Mouse (Mus musculus): ENCODE results near the gene Gm17535.
"Not testable (repeated sequence)": the region's sequence is repeated elsewhere in the genome, so short reads cannot be mapped to it uniquely, and the experiment has no call there.

Gene Gm17535

DNA sequence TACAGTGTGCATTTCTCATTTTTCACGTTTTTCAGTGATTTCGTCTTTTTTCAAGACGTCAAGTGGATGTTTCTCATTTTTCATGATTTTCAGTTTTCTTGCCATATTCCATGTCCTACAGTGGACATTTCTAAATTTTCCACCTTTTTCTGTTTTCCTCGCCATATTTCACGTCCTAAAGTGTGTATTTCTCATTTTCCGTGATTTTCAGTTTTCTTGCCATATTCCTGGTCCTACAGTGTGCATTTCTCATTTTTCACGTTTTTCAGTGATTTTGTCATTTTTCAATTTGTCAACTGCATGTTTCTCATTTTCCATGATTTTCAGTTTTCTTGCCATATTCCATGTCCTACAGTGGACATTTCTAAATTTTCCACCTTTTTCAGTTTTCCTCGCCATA, at the start of gene Gm17535:
Gm17535 (plus strand) TSS at position 301 of the 400 bp plus-strand sequence.
- not testable (repeated sequence) for DNase-seq (ENCODE audit: low spot score in 2 of 2)

DNA sequence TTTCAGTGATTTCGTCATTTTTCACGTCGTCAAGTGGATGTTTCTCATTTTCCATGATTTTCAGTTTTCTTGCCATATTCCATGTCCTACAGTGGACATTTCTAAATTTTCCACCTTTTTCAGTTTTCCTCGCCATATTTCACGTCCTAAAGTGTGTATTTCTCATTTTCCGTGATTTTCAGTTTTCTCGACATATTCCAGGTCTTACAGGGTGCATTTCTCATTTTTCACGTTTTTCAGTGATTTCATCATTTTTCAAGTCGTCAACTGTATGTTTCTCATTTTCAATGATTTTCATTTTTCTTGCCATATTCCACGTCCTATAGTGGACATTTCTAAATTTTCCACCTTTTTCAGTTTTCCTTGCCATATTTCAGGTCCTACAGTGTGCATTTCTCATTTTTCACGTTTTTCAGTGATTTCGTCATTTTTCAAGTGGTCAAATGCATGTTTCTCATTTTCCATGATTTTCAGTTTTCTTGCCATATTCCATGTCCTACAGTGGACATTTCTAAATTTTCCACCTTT, 33.9 kb upstream of the Gm17535 start, which contains the start of gene Gm10722:
Gm10722 (plus strand) TSS at position 478 of the 528 bp plus-strand sequence.
- peak in 1 of 2 experiments; percentile 25 for DNase-seq (ENCODE audit: low spot score in 2 of 2)

DNA sequence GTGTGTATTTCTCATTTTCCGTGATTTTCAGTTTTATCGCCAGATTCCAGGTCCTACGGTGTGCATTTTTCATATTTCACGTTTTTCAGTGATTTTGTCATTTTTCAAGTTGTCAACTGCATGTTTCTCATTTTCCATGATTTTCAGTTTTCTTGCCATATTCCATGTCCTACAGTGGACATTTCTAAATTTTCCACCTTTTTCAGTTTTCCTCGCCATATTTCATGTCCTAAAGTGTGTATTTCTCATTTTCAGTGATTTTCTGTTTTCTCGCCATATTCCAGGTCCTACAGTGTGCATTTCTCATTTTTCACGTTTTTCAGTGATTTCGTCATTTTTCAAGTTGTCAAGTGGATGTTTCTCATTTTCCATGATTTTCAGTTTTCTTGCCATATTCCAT, 33.4 kb upstream of the Gm17535 start:
- peak in 1 of 2 experiments; percentile 26 for DNase-seq (ENCODE audit: low spot score in 2 of 2)

DNA sequence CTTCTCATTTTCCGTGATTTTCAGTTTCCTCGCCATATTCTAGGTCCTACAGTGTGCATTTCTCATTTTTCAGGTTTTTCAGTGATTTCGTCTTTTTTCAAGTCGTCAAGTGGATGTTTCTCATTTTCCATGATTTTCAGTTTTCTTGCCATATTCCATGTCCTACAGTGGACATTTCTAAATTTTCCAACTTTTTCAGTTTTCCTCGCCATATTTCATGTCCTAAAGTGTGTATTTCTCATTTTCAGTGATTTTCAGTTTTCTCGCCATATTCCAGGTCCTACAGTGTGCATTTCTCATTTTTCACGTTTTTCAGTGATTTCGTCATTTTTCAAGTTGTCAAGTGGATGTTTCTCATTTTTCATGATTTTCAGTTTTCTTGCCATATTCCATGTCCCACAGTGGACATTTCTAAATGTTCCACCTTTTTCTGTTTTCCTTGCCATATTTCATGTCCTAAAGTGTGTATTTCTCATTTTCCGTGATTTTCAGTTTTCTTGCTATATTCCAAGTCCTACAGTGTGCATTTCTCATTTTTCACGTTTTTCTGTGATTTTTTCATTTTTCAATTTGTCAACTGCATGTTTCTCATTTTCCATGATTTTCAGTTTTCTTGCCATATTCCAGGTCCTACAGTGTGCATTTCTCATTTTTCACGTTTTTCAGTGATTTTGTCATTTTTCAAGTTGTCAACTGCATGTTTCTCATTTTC, 32.3 kb upstream of the Gm17535 start:
- peak; percentile 98 to 99 for DNase-seq (ENCODE audit: low spot score in 2 of 2)

DNA sequence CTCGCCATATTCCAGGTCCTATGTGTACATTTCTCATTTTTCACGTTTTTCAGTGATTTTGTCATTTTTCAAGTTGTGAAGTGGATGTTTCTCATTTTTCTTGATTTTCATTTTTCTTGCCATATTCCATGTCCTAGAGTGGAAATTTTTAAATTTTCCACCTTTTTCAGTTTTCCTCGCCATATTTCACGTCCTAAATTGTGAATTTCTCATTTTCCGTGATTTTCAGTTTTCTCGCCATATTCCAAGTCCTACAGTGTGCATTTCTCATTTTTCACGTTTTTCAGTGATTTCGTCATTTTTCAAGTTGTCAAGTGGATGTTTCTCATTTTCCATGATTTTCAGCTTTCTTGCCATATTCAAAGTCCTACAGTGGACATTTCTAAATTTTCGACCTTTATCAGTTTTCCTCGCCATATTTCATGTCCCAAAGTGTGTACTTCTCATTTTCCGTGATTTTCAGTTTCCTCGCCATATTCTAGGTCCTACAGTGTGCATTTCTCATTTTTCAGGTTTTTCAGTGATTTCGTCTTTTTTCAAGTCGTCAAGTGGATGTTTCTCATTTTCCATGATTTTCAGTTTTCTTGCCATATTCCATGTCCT, 31.5 kb upstream of the Gm17535 start, which contains the start of gene Gm11168:
Gm11168 (plus strand) TSS at position 553 of the 603 bp plus-strand sequence.
- DNase-seq (ENCODE audit: low spot score in 2 of 2) = not testable (repeated sequence)

DNA sequence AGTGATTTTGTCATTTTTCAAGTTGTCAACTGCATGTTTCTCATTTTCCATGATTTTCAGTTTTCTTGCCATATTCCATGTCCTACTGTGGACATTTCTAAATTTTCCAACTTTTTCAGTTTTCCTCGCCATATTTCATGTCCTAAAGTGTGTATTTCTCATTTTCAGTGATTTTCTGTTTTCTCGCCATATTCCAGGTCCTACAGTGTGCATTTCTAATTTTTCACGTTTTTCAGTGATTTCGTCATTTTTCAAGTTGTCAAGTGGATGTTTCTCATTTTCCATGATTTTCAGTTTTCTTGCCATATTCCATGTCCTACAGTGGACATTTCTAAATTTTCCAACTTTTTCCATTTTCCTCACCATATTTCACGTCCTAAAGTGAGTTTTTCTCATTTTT, 28.2 kb upstream of the Gm17535 start:
- DNase-seq (ENCODE audit: low spot score in 2 of 2) = not testable (repeated sequence)

DNA sequence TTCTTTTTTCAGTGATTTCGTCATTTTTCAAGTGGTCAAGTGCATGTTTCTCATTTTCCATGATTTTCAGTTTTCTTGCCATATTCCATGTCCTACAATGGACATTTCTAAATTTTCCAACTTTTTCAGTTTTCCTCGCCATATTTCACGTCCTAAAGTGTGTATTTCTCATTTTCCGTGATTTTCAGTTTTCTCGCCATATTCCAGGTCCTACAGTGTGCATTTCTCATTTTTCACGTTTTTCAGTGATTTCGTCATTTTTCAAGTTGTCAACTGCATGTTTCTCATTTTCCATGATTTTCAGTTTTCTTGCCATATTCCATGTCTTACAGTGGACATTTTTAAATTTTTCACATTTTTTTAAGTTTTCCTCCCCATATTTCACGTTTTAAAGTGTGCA, 27.8 kb upstream of the Gm17535 start:
- peak; percentile 86 to 95 for DNase-seq (ENCODE audit: low spot score in 2 of 2)

DNA sequence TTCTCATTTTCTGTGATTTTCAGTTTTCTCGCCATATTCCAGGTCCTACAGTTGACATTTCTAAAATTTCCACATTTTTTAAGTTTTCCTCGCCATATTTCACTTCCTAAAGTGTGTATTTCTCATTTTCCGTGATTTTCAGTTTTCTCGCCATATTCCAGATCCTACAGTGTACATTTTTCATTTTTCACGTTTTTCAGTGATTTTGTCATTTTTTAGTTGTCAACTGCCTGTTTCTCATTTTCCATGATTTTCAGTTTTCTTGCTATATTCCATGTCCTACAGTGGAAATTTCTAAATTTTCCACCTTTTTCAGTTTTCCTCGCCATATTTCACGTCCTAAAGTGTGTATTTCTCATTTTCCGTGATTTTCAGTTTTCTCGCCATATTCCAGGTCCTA, 27.1 kb upstream of the Gm17535 start:
- DNase-seq (ENCODE audit: low spot score in 2 of 2) = not testable (repeated sequence)

DNA sequence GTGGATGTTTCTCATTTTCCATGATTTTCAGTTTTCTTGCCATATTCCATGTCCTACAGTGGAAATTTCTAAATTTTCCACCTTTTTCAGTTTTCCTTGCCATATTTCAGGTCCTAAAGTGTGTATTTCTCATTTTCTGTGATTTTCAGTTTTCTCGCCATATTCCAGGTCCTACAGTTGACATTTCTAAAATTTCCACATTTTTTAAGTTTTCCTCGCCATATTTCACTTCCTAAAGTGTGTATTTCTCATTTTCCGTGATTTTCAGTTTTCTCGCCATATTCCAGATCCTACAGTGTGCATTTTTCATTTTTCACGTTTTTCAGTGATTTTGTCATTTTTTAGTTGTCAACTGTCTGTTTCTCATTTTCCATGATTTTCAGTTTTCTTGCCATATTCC, 25.1 kb upstream of the Gm17535 start:
- DNase-seq (ENCODE audit: low spot score in 2 of 2) = not testable (repeated sequence)

DNA sequence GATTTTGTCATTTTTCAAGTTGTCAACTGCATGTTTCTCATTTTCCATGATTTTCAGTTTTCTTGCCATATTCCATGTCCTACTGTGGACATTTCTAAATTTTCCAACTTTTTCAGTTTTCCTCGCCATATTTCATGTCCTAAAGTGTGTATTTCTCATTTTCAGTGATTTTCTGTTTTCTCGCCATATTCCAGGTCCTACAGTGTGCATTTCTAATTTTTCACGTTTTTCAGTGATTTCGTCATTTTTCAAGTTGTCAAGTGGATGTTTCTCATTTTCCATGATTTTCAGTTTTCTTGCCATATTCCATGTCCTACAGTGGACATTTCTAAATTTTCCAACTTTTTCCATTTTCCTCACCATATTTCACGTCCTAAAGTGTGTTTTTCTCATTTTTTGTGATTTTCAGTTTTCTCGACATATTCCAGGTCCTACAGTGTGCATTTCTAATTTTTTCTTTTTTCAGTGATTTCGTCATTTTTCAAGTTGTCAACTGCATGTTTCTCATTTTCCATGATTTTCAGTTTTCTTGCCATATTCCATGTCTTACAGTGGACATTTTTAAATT, 22.3 kb upstream of the Gm17535 start:
- not testable (repeated sequence) for DNase-seq (ENCODE audit: low spot score in 2 of 2)

DNA sequence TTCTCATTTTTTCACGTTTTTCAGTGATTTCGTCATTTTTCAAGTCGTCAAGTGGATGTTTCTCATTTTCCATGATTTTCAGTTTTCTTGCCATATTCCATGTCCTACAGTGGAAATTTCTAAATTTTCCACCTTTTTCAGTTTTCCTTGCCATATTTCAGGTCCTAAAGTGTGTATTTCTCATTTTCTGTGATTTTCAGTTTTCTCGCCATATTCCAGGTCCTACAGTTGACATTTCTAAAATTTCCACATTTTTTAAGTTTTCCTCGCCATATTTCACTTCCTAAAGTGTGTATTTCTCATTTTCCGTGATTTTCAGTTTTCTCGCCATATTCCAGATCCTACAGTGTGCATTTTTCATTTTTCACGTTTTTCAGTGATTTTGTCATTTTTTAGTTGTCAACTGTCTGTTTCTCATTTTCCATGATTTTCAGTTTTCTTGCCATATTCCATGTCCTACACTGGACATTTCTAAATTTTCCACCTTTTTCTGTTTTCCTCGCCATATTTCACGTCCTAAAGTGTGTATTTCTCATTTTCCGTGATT, 21.6 kb upstream of the Gm17535 start, which contains the start of gene Gm10721:
Gm10721 (plus strand) TSS at position 408 of the 547 bp plus-strand sequence.
- DNase-seq (ENCODE audit: low spot score in 2 of 2) = not testable (repeated sequence)

DNA sequence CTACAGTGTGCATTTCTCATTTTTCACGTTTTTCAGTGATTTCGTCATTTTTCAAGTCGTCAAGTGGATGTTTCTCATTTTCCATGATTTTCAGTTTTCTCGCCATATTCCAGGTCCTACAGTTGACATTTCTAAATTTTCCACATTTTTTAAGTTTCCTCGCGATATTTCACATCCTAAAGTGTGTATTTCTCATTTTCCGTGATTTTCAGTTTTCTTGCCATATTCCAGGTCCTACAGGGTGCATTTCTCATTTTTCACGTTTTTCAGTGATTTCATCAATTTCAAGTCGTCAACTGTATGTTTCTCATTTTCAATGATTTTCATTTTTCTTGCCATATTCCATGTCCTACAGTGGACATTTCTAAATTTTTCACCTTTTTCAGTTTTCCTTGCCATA, 19.0 kb upstream of the Gm17535 start, which contains the start of gene Gm10720:
Gm10720 (plus strand) TSS at position 301 of the 400 bp plus-strand sequence.
- DNase-seq (ENCODE audit: low spot score in 2 of 2) = not testable (repeated sequence)

DNA sequence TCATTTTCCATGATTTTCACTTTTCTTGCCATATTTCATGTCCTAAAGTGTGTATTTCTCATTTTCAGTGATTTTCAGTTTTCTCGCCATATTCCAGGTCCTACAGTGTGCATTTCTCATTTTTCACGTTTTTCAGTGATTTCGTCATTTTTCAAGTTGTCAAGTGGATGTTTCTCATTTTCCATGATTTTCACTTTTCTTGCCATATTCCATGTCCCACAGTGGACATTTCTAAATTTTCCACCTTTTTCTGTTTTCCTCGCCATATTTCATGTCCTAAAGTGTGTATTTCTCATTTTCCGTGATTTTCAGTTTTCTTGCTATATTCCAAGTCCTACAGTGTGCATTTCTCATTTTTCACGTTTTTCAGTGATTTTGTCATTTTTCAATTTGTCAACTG, 18.5 kb upstream of the Gm17535 start:
- peak in 1 of 2 experiments; percentile 16 for DNase-seq (ENCODE audit: low spot score in 2 of 2)

DNA sequence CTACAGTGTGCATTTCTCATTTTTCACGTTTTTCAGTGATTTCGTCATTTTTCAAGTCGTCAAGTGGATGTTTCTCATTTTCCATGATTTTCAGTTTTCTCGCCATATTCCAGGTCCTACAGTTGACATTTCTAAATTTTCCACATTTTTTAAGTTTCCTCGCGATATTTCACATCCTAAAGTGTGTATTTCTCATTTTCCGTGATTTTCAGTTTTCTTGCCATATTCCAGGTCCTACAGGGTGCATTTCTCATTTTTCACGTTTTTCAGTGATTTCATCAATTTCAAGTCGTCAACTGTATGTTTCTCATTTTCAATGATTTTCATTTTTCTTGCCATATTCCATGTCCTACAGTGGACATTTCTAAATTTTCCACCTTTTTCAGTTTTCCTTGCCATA, 17.3 kb upstream of the Gm17535 start, which contains the start of gene Gm10719:
Gm10719 (plus strand) TSS at position 301 of the 400 bp plus-strand sequence.
- DNase-seq (ENCODE audit: low spot score in 2 of 2) = not testable (repeated sequence)

DNA sequence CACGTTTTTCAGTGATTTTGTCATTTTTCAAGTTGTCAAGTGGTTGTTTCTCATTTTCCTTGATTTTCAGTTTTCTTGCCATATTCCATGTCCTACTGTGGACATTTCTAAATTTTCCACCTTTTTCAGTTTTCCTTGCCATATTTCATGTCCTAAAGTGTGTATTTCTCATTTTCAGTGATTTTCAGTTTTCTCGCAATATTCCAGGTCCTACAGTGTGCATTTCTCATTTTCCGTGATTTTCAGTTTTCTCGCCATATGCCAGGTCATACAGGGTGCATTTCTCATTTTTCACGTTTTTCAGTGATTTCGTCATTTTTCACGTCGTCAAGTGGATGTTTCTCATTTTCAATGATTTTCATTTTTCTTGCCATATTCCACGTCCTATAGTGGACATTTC, 15.5 kb upstream of the Gm17535 start:
- peak; percentile 88 to 89 for DNase-seq (ENCODE audit: low spot score in 2 of 2)

DNA sequence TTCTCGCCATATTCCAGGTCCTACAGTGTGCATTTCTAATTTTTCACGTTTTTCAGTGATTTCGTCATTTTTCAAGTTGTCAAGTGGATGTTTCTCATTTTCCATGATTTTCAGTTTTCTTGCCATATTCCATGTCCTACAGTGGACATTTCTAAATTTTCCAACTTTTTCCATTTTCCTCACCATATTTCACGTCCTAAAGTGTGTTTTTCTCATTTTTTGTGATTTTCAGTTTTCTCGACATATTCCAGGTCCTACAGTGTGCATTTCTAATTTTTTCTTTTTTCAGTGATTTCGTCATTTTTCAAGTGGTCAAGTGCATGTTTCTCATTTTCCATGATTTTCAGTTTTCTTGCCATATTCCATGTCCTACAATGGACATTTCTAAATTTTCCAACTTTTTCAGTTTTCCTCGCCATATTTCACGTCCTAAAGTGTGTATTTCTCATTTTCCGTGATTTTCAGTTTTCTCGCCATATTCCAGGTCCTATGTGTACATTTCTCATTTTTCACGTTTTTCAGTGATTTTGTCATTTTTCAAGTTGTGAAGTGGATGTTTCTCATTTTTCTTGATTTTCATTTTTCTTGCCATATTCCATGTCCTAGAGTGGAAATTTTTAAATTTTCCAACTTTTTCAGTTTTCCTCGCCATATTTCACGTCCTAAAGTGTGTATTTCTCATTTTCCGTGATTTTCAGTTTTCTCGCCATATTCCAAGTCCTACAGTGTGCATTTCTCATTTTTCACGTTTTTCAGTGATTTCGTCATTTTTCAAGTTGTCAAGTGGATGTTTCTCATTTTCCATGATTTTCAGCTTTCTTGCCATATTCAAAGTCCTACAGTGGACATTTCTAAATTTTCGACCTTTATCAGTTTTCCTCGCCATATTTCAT, 14.3 kb upstream of the Gm17535 start:
- peak; percentile 76 to 85 for DNase-seq (ENCODE audit: low spot score in 2 of 2)

DNA sequence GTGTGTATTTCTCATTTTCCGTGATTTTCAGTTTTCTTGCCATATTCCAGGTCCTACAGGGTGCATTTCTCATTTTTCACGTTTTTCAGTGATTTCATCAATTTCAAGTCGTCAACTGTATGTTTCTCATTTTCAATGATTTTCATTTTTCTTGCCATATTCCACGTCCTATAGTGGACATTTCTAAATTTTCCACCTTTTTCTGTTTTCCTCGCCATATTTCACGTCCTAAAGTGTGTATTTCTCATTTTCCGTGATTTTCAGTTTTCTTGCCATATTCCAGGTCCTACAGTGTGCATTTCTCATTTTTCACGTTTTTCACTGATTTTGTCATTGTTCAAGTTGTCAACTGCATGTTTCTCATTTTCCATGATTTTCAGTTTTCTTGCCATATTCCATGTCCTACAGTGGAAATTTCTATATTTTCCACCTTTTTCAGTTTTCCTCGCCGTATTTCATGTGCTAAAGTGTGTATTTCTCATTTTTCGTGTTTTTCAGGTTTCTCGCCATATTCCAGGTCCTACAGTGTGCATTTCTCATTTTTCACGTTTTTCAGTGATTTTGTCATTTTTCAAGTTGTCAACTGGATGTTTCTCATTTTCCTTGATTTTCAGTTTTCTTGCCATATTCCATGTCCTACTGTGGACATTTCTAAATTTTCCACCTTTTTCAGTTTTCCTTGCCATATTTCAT, 11.9 kb upstream of the Gm17535 start:
- DNase-seq (ENCODE audit: low spot score in 2 of 2) = peak; percentile 65 to 72

DNA sequence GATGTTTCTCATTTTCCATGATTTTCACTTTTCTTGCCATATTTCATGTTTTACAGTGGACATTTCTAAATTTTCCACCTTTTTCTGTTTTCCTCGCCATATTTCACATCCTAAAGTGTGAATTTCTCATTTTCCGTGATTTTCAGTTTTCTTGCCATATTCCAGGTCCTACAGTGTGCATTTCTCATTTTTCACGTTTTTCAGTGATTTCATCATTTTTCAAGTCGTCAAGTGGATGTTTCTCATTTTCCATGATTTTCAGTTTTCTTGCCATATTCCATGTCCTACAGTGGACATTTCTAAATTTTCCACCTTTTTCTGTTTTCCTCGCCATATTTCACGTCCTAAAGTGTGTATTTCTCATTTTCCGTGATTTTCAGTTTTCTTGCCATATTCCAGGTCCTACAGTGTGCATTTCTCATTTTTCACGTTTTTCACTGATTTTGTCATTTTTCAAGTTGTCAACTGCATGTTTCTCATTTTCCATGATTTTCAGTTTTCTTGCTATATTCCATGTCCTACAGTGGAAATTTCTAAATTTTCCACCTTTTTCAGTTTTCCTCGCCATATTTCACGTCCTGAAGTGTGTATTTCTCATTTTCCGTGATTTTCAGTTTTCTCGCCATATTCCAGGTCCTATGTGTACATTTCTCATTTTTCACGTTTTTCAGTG, 11.0 kb upstream of the Gm17535 start, which contains the start of gene Gm10718:
Gm10718 (plus strand) TSS at position 236 of the 673 bp plus-strand sequence.
- peak; percentile 19 to 26 for DNase-seq (ENCODE audit: low spot score in 2 of 2)

DNA sequence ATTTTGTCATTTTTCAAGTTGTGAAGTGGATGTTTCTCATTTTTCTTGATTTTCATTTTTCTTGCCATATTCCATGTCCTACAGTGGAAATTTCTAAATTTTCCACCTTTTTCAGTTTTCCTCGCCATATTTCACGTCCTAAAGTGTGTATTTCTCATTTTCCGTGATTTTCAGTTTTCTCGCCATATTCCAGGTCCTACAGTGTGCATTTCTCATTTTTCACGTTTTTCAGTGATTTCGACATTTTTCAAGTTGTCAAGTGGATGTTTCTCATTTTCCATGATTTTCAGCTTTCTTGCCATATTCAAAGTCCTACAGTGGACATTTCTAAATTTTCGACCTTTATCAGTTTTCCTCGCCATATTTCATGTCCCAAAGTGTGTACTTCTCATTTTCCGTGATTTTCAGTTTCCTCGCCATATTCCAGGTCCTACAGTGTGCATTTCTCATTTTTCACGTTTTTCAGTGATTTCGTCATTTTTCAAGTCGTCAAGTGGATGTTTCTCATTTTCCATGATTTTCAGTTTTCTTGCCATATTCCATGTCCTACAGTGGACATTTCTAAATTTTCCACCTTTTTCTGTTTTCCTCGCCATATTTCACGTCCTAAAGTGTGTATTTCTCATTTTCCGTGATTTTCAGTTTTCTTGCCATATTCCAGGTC, 10.3 kb upstream of the Gm17535 start:
- peak; percentile 62 to 83 for DNase-seq (ENCODE audit: low spot score in 2 of 2)
